Mouse (Mus musculus) hindbrain, embryonic 12.5 days (tissue): ENCODE data around the gene Ccdc65. TPM values are rescaled to one million over a fixed set of nuclear protein-coding genes. Genes with fewer than 3 reads are reported as not detected.
"Not testable (repeated sequence)": the region's sequence is repeated elsewhere in the genome, so short reads cannot be mapped to it uniquely, and the experiment has no call there.

Experiments
- ATAC-seq: fragments of 200-750 bp; cut with Nextera tagmentation; 2 replicates; pipeline ENCODE4 v1.8.0; 2017; ENCODE audit warnings: moderate TSS enrichment; ENCODE audit not compliant: low FRiP score
- H3K27ac ChIP-seq: fragments of 300-500 bp; sonication (generic); 2 replicates; pipeline ENCODE4 v1.5.1; 2016; ENCODE audit warnings: mild to moderate bottlenecking
- H3K27me3 ChIP-seq: fragments of 300-500 bp; sonication (generic); 2 replicates; pipeline ENCODE4 v1.6.1; 2016; ENCODE audit warnings: mild to moderate bottlenecking
- H3K36me3 ChIP-seq: fragments of 300-500 bp; sonication (generic); 2 replicates; pipeline ENCODE4 v1.6.1; 2016; ENCODE audit warnings: mild to moderate bottlenecking
- H3K4me1 ChIP-seq: fragments of 300-500 bp; sonication (generic); 2 replicates; pipeline ENCODE4 v1.6.1; 2016
- H3K4me2 ChIP-seq: fragments of 300-500 bp; sonication (generic); replicated peaks from 2 replicates; pipeline ENCODE4 v1.6.1; 2016; ENCODE audit warnings: mild to moderate bottlenecking
- H3K4me3 ChIP-seq: fragments of 300-500 bp; sonication (generic); 2 replicates; pipeline ENCODE4 v1.5.1; 2016; ENCODE audit warnings: mild to moderate bottlenecking
- H3K9ac ChIP-seq: fragments of 300-500 bp; sonication (generic); 2 replicates; pipeline ENCODE4 v1.6.1; 2016; ENCODE audit warnings: mild to moderate bottlenecking, moderate library complexity
- H3K9me3 ChIP-seq: fragments of 300-500 bp; sonication (generic); replicated peaks from 2 replicates; pipeline ENCODE4 v1.6.1; 2016; ENCODE audit warnings: mild to moderate bottlenecking
- WGBS: fragments of 180-500 bp; shearing (Covaris S2); methylation state at CpG from one replicate; pipeline ENCODE4 v1.1.7; 2016; 5-methylcytosine and 5-hydroxymethylcytosine counted together
- polyA plus RNA-seq: library from polyadenylated mRNA; unstranded; fragments of >200 nt; fragmentation: Nextera tagmentation; extraction: Ambion mirVana; gene quantifications from 2 replicates; pipeline ENCODE4 v1.2.1, GENCODE M21; 2016

Gene Ccdc65
- polyA plus RNA-seq, 1 experiment from 2014 or later, result 3.1 TPM

- WGBS, result 71% methylated on average over 7 of the region's 7 CpGs
- no peak overlapping the region for H3K27ac ChIP-seq
- ATAC-seq, result no peak
- peaks cover 23% of the 10 kb centered on the region for H3K4me1 ChIP-seq
- H3K4me3 ChIP-seq, result no peak overlapping the region
- no peak overlapping the region for H3K9ac ChIP-seq
- no peaks in the 10 kb centered on the region for H3K36me3 ChIP-seq
- peaks cover 26% of the 10 kb centered on the region for H3K27me3 ChIP-seq
- no peaks in the 10 kb centered on the region for H3K9me3 ChIP-seq
- no peak overlapping the region for H3K4me2 ChIP-seq
Observed at GRCm38 (mm10) chr15:98729791-98730545, 22.0 kb downstream of the Ccdc65 start.

DNA sequence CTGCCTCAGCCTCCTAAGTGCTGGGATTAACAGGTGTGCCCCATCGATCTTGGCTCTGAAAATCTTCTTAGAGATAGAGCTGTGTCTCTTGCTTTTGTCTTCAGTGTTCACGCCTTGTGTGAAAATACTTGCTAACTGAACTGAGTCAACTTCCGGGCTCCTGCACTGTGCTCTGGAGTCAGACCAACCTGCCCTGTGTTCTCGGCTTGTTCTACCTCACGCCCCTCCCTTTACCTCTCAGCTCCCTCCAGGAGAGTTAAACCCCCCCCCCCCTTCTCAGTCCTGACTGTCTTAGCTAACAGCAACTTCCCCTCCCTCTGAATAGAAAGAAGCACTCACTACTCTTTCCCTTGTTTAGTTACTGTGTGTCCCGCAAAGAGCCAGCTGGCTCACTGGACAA is 22.8 kb downstream of the Ccdc65 start:
- H3K36me3 ChIP-seq, result peaks cover 3% of the 10 kb centered on the region
- 86% methylated on average over 6 of the region's 6 CpGs for WGBS
- peaks cover 21% of the 10 kb centered on the region for H3K27me3 ChIP-seq
- H3K9me3 ChIP-seq, result no peaks in the 10 kb centered on the region
- H3K4me2 ChIP-seq, result no peak overlapping the region
- no peak overlapping the region for H3K9ac ChIP-seq
- H3K4me3 ChIP-seq, result no peak overlapping the region
- no peak overlapping the region for H3K27ac ChIP-seq
- ATAC-seq, result no peak
- H3K4me1 ChIP-seq, result peaks cover 23% of the 10 kb centered on the region

DNA sequence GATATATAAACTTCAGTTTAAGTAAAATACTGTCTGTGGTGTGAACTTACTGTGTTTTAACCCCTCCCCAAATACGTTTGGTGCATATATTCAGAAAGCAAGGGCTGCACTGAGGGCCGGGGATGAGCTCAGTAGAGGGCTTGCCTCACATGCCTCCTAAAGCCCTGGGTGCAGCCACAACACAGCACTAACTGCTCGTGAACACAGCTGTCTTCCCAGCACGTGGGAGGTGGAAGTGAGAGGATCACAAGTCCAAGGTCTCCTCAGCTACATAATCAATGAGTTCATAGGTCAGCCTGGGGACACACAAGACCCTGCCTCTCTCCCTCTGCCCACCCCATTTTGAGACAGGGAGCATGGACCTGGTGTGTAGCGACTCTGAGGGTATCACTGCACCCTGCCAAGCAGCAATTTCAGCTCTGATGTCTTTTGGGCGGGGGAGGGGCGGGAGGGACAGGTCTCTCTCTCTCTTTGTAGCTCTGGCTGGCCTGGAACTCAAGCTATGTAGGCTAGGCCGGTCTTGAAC is 24.1 kb downstream of the Ccdc65 start:
- Histone ChIP-seq H3K36me3 (peaks cover 16% of the 10 kb centered on the region), H3K4me3 (no peak overlapping the region), H3K27ac (no peak overlapping the region), H3K4me1 (peaks cover 16% of the 10 kb centered on the region), H3K9me3 (no peaks in the 10 kb centered on the region), H3K4me2 (no peak overlapping the region), H3K27me3 (peaks cover 13% of the 10 kb centered on the region), H3K9ac (no peak overlapping the region)
- 66% methylated on average over 8 of the region's 8 CpGs for WGBS
- ATAC-seq, result no peak

DNA sequence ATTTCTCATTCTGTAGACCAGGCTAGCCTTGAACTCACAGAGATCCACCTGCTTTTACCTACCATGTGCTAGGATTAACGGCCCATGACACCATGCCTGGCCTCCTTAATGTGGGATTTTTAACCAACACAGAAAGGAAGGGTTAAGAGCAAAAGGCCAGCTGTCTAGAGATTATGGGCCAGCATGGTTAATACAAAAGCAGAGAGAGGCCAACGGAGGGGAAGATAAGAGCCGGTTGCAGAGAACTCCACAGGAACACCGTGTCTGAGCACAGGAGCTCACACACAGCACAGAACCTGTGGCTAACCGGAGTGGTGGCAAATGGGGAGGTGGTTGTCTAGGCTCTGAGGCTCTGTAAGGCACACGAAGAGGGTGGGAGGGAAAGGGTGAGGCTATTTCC is 25.4 kb downstream of the Ccdc65 start:
- no peak overlapping the region for H3K4me3 ChIP-seq
- H3K27ac ChIP-seq, result no peak overlapping the region
- H3K4me2 ChIP-seq, result no peak overlapping the region
- H3K4me1 ChIP-seq, result peaks cover 3% of the 10 kb centered on the region
- H3K27me3 ChIP-seq, result peaks cover 8% of the 10 kb centered on the region
- H3K9ac ChIP-seq, result no peak overlapping the region
- peaks cover 23% of the 10 kb centered on the region for H3K36me3 ChIP-seq
- 77% methylated on average over 6 of the region's 6 CpGs for WGBS
- H3K9me3 ChIP-seq, result no peaks in the 10 kb centered on the region
- ATAC-seq, result no peak

- 80% methylated on average over 5 of the region's 5 CpGs for WGBS
- no peaks in the 10 kb centered on the region for H3K4me1 ChIP-seq
- no peak overlapping the region for H3K4me3 ChIP-seq
- peaks cover 5% of the 10 kb centered on the region for H3K27me3 ChIP-seq
- H3K36me3 ChIP-seq, result peaks cover 30% of the 10 kb centered on the region
- no peak overlapping the region for H3K4me2 ChIP-seq
- no peak overlapping the region for H3K9ac ChIP-seq
- H3K9me3 ChIP-seq, result no peaks in the 10 kb centered on the region
- ATAC-seq, result no peak
- no peak overlapping the region for H3K27ac ChIP-seq
Observed at GRCm38 (mm10) chr15:98733976-98734566, 26.1 kb downstream of the Ccdc65 start.

GRCm38 (mm10) chr15:98736521-98736920 is 28.5 kb downstream of the Ccdc65 start:
- ATAC-seq, result no peak
- 90% methylated on average over 10 of the region's 10 CpGs for WGBS
- Histone ChIP-seq H3K4me3 (no peak overlapping the region), H3K27ac (no peak overlapping the region), H3K4me1 (no peaks in the 10 kb centered on the region), H3K9ac (no peak overlapping the region), H3K36me3 (peaks cover 54% of the 10 kb centered on the region), H3K9me3 (no peaks in the 10 kb centered on the region), H3K4me2 (no peak overlapping the region), H3K27me3 (no peaks in the 10 kb centered on the region)

DNA sequence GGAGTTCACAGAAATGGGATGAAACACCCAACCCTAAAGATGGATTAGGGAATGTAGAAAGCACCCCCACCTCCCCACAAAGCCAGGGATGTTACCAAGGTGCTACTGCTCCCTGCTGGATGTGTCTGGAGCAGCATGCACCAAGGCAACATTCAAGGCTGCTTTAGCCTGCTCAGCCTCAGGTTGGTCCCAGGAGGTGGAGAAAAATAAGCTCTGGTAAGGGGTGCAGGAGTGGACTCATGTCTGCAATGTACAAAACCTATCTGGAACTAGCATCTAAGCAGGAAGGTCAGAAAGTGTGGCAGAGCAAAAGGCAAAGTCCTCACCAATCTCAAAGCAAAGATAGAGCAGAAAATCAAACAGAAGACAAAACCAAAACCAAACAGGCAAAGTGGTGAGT is 29.9 kb downstream of the Ccdc65 start:
- H3K4me2 ChIP-seq, result no peak overlapping the region
- H3K4me3 ChIP-seq, result no peak overlapping the region
- H3K9ac ChIP-seq, result no peak overlapping the region
- no peaks in the 10 kb centered on the region for H3K27me3 ChIP-seq
- no peaks in the 10 kb centered on the region for H3K9me3 ChIP-seq
- H3K36me3 ChIP-seq, result peaks cover 61% of the 10 kb centered on the region
- H3K4me1 ChIP-seq, result no peaks in the 10 kb centered on the region
- H3K27ac ChIP-seq, result no peak overlapping the region
- ATAC-seq, result no peak

GRCm38 (mm10) chr15:98738796-98739195 is 30.8 kb downstream of the Ccdc65 start:
- Histone ChIP-seq H3K36me3 (peaks cover 62% of the 10 kb centered on the region), H3K9me3 (no peaks in the 10 kb centered on the region), H3K4me2 (no peak overlapping the region), H3K27ac (no peak overlapping the region), H3K4me3 (no peak overlapping the region), H3K9ac (no peak overlapping the region), H3K27me3 (no peaks in the 10 kb centered on the region), H3K4me1 (no peaks in the 10 kb centered on the region)
- WGBS, result 72% methylated on average over 4 of the region's 4 CpGs
- no peak for ATAC-seq

DNA sequence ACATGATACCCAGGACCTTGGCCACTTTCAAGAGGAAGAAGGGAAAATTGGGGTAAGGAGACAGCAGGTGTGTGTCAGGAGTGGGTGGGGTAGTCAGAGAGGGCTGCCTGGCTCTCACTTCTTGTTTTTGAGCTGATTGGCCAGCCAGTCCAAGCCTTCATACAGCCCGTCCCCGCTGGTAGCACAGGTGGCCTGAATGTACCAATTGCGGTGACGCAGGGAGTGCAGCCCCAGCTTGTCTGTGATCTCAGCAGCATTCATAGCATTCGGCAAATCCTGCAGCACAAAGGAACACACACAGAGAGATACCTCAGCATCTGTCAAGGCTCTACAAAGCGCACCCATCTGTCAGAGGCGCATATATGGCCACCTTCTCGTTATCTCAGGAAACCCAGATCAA is 32.2 kb downstream of the Ccdc65 start:
- Histone ChIP-seq H3K27me3 (no peaks in the 10 kb centered on the region), H3K4me2 (no peak overlapping the region), H3K9me3 (no peaks in the 10 kb centered on the region), H3K36me3 (peaks cover 67% of the 10 kb centered on the region), H3K4me1 (no peaks in the 10 kb centered on the region), H3K27ac (no peak overlapping the region), H3K9ac (no peak overlapping the region), H3K4me3 (no peak overlapping the region)
- ATAC-seq, result no peak
- 89% methylated on average over 8 of the region's 8 CpGs for WGBS

GRCm38 (mm10) chr15:98742766-98743428 is 34.9 kb downstream of the Ccdc65 start:
- ATAC-seq, result no peak
- no peak overlapping the region for H3K4me2 ChIP-seq
- no peaks in the 10 kb centered on the region for H3K4me1 ChIP-seq
- H3K4me3 ChIP-seq, result no peak overlapping the region
- H3K9ac ChIP-seq, result no peak overlapping the region
- H3K27ac ChIP-seq, result no peak overlapping the region
- WGBS, result 85% methylated on average over 8 of the region's 8 CpGs
- H3K36me3 ChIP-seq, result peaks cover 45% of the 10 kb centered on the region
- no peaks in the 10 kb centered on the region for H3K27me3 ChIP-seq
- H3K9me3 ChIP-seq, result no peaks in the 10 kb centered on the region

- not testable (repeated sequence) for H3K9me3 ChIP-seq, ATAC-seq, H3K4me3 ChIP-seq, H3K27ac ChIP-seq, H3K4me2 ChIP-seq, H3K4me1 ChIP-seq, H3K9ac ChIP-seq, H3K27me3 ChIP-seq
- WGBS, result 95% methylated on average over 3 of the region's 3 CpGs
- peaks cover 40% of the 10 kb centered on the region for H3K36me3 ChIP-seq
Observed at GRCm38 (mm10) chr15:98743863-98744262, 35.9 kb downstream of the Ccdc65 start.

DNA sequence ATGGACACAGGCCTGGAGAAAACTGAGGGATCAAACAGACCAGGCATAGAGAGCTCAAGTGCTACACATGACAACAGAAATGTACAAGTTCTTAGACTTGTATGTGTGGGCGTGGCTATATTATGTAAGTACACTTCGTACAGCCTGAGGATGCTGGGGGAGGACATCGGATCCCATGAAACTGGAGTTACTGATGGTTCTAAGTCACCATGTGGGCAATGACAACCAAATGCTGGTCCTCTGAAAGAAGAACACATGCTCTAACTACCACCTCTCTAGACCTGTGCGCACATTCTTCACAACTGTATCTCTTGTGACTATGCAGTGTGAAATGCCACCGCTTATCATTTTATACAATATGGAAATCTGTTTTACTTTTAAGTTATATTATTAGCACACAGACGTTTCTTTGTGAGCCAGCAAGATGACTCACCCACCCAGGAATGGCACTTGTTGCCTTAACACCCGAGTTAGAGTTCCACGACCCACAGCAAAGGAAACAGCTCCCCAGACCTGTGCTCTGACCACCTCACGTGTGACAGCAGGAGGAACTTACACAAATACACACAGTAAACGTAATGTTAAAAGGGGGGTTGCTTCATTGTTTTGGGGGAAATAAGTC is 38.4 kb downstream of the Ccdc65 start:
- no peak overlapping the region for H3K4me2 ChIP-seq
- ATAC-seq, result no peak
- no peaks in the 10 kb centered on the region for H3K4me1 ChIP-seq
- H3K27ac ChIP-seq, result no peak overlapping the region
- peaks cover 18% of the 10 kb centered on the region for H3K36me3 ChIP-seq
- H3K4me3 ChIP-seq, result no peak overlapping the region
- no peak overlapping the region for H3K9ac ChIP-seq
- WGBS, result 91% methylated on average over 10 of the region's 10 CpGs
- no peaks in the 10 kb centered on the region for H3K27me3 ChIP-seq
- H3K9me3 ChIP-seq, result no peaks in the 10 kb centered on the region
